9 mouse cellular contexts compared by ENCODE assay signal in the genomic region with DNA sequence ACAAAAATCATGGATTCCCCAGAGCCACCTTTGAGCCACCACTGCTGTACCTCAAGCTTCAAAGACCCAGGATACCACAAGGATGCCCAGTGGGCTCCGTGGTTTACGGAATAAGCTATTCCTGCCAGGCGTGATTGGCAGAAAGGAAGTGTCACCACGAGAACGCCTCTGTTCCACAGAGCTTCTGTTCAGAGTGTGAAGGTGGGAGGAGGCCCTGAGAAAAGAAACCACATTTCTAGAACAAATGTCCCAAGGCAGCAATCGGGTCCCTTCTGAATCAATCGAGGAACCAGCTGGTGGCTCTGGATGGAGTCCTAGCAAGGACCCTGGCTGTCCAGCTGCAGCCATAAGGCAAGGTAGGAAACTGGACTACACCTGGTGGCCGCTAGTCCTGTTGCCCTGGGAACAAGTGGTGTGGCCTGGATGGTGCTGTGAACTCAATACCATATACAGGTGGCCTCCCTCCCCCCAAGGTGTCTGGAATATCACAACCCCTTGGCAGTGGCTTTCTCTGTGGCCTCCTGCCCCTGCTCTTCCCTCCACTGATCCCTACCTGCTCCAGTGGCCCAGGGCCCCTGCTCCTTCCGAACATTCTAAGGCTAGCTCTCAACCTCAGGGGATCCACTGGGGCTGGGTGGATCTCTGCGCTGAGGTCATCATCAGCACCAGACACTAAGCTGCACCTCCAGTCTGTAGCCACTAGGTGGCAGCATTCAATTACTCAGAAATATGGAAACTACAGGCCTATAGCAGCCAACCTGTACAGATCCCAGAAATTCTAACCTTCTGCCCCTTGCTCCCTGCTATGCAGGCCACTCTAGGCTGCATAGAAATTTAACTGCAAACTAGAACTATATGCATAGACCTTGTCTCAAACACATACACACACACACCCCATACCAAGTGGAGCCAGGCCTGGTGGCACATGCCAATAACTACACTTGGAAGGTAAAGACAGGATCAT.
DNase-seq lines count a peak whose midpoint lies in the region; ATAC-seq lines count a peak whose summit lies in the region.
"Had no signal": no experiment of that assay in that cellular context is flagged by ENCODE, and none has a peak within 500 bp of the region (broad histone marks: within the 10 kb centered on the region; RNA-seq: fewer than 3 reads in every experiment).

No protein-coding gene starts in this region.

- H3K36me3 ChIP-seq in limb, embryonic 11.5 days (ENCODE audit: control insufficient read depth, insufficient read depth, low read length), result peaks cover 26% of the 10 kb centered on the region
- peaks cover 92% of the 10 kb centered on the region for H3K36me3 ChIP-seq in midbrain, embryonic 13.5 days

- peak; percentile 47; the same call in 1 of the 2 replicates for ATAC-seq in limb, embryonic 11.5 days (ENCODE audit: insufficient number of reproducible peaks, low FRiP score, low TSS enrichment, low read depth)
- ATAC-seq in midbrain, embryonic 13.5 days, result peak; percentile 72

- no peaks in the 10 kb centered on the region for H3K27me3 ChIP-seq in limb, embryonic 11.5 days (ENCODE audit: control insufficient read depth, insufficient read depth, low read length)
- no peaks in the 10 kb centered on the region for H3K27me3 ChIP-seq in midbrain, embryonic 13.5 days

- H3K4me3 ChIP-seq in limb, embryonic 11.5 days (ENCODE audit: low read depth, low read length), result no peak overlapping the region
- H3K4me3 ChIP-seq in midbrain, embryonic 13.5 days (replicated peaks), result no peak overlapping the region
- H3K4me3 ChIP-seq: erythroblast, embryonic 14.5 days had no signal

- no peaks in the 10 kb centered on the region for H3K9me3 ChIP-seq in limb, embryonic 11.5 days (ENCODE audit: control insufficient read depth, low read length)
- H3K9me3 ChIP-seq in midbrain, embryonic 13.5 days, result no peaks in the 10 kb centered on the region

- no peak overlapping the region for H3K27ac ChIP-seq in limb, embryonic 11.5 days (replicated peaks; ENCODE audit: low read depth, low read length)
- no peak overlapping the region for H3K27ac ChIP-seq in midbrain, embryonic 13.5 days

- H3K9ac ChIP-seq in limb, embryonic 11.5 days (ENCODE audit: low read length), result no peak overlapping the region
- no peak overlapping the region for H3K9ac ChIP-seq in midbrain, embryonic 13.5 days (replicated peaks)

- no peak overlapping the region for H3K4me2 ChIP-seq in limb, embryonic 11.5 days (ENCODE audit: low read depth, severe bottlenecking)
- H3K4me2 ChIP-seq in midbrain, embryonic 13.5 days (replicated peaks), result no peak overlapping the region

- 82% methylated on average over 10 of the region's 10 CpGs for WGBS in limb, embryonic 11.5 days
- WGBS in midbrain, embryonic 13.5 days, result 79% methylated on average over 10 of the region's 10 CpGs

- no peaks in the 10 kb centered on the region for H3K4me1 ChIP-seq in limb, embryonic 11.5 days (ENCODE audit: control insufficient read depth, insufficient read depth, low read length)
- H3K4me1 ChIP-seq in midbrain, embryonic 13.5 days (replicated peaks), result peaks cover 12% of the 10 kb centered on the region; the same call in 1 of the 2 replicates

- DNase-seq in A20 (ENCODE audit: low read depth, low spot score), result peak; percentile 63
- DNase-seq in adrenal gland, adult 8-10 months, result peak; percentile 38
- peak; percentile 71 for DNase-seq in embryo, embryonic 9.5 days (ENCODE audit: extremely low spot score)
- DNase-seq in heart, adult 18-20 months, result peak; percentile 76 to 86
- peak; percentile 72 for DNase-seq in kidney, adult 18-20 months
- DNase-seq in limb, embryonic 11.5 days (ENCODE audit: low spot score), result peak; percentile 70
- peak; percentile 62 to 77 for DNase-seq in spleen, postnatal 4 days (ENCODE audit: low spot score in 2 of 2)
